Mouse (Mus musculus): ENCODE measurements around the gene Adm. TPM values are rescaled to one million over a fixed set of nuclear protein-coding genes. Genes with fewer than 3 reads are reported as not detected.
A peak's percentile ranks its signal among the peaks of the same experiment; 100 is the strongest.

Adm gene
- polyA plus RNA-seq, 1 experiment from 2014 or later = 10.9 TPM

- H3K4me2 ChIP-seq = no peak overlapping the region
- no peak for ATAC-seq (ENCODE audit: insufficient number of reproducible peaks, low FRiP score)
- H3K27ac ChIP-seq (ENCODE audit: poor library complexity, severe bottlenecking) = no peak overlapping the region
- no peak overlapping the region for H3K9ac ChIP-seq
- H3K9me3 ChIP-seq (replicated peaks) = peaks cover 7% of the 10 kb centered on the region
- no peak overlapping the region for H3K4me3 ChIP-seq
- no peaks in the 10 kb centered on the region for H3K27me3 ChIP-seq (replicated peaks)
- H3K36me3 ChIP-seq = no peaks in the 10 kb centered on the region
- WGBS = 81% methylated on average over 8 of the region's 8 CpGs
- peaks cover 49% of the 10 kb centered on the region for H3K4me1 ChIP-seq (replicated peaks)
Observed at GRCm38 (mm10) chr7:110646611-110647407, 19.3 kb downstream of the Adm start.

GRCm38 (mm10) chr7:110647559-110648454 lies 20.3 kb downstream of the Adm start:
- H3K27me3 ChIP-seq (replicated peaks) = no peaks in the 10 kb centered on the region
- WGBS = 62% methylated on average over 15 of the region's 15 CpGs
- peak overlapping the region; percentile 33; the same call in 1 of the 2 replicates for H3K4me2 ChIP-seq
- H3K9ac ChIP-seq = no peak overlapping the region
- no peak overlapping the region for H3K4me3 ChIP-seq
- no peak overlapping the region for H3K27ac ChIP-seq (ENCODE audit: poor library complexity, severe bottlenecking)
- peaks cover 7% of the 10 kb centered on the region for H3K9me3 ChIP-seq (replicated peaks)
- H3K36me3 ChIP-seq = no peaks in the 10 kb centered on the region
- 0 out of 2 replicates have a peak, but pooled peaks have one; percentile 37 for ATAC-seq (ENCODE audit: insufficient number of reproducible peaks, low FRiP score)
- peaks cover 40% of the 10 kb centered on the region for H3K4me1 ChIP-seq (replicated peaks)

GRCm38 (mm10) chr7:110648455-110649085 lies 21.1 kb downstream of the Adm start:
- H3K4me3 ChIP-seq = no peak overlapping the region
- H3K9ac ChIP-seq = peak overlapping the region; percentile 6; the same call in 1 of the 2 replicates
- no peaks in the 10 kb centered on the region for H3K36me3 ChIP-seq
- H3K27me3 ChIP-seq (replicated peaks) = no peaks in the 10 kb centered on the region
- peak overlapping the region; percentile 33; the same call in 1 of the 2 replicates for H3K4me2 ChIP-seq
- no peak for ATAC-seq (ENCODE audit: insufficient number of reproducible peaks, low FRiP score)
- 0 out of 2 replicates have a peak overlapping the region, but pooled peaks have one; percentile 15 for H3K27ac ChIP-seq (ENCODE audit: poor library complexity, severe bottlenecking)
- peaks cover 7% of the 10 kb centered on the region for H3K9me3 ChIP-seq (replicated peaks)
- 48% methylated on average over 13 of the region's 13 CpGs for WGBS
- H3K4me1 ChIP-seq (replicated peaks) = peaks cover 40% of the 10 kb centered on the region

- Histone ChIP-seq H3K27ac (ENCODE audit: poor library complexity, severe bottlenecking) (no peak overlapping the region), H3K9me3 (replicated peaks) (peaks cover 7% of the 10 kb centered on the region), H3K36me3 (no peaks in the 10 kb centered on the region), H3K4me2 (no peak overlapping the region), H3K4me3 (no peak overlapping the region), H3K4me1 (replicated peaks) (peaks cover 36% of the 10 kb centered on the region), H3K27me3 (replicated peaks) (no peaks in the 10 kb centered on the region), H3K9ac (no peak overlapping the region)
- no peak for ATAC-seq (ENCODE audit: insufficient number of reproducible peaks, low FRiP score)
- WGBS = 87% methylated on average over 6 of the region's 6 CpGs
Observed at GRCm38 (mm10) chr7:110649133-110649987, 21.9 kb downstream of the Adm start.

- no peak overlapping the region for H3K9ac ChIP-seq
- 53% methylated on average over 4 of the region's 4 CpGs for WGBS
- no peak overlapping the region for H3K27ac ChIP-seq (ENCODE audit: poor library complexity, severe bottlenecking)
- no peak overlapping the region for H3K4me2 ChIP-seq
- H3K4me3 ChIP-seq = no peak overlapping the region
- peaks cover 7% of the 10 kb centered on the region for H3K9me3 ChIP-seq (replicated peaks)
- no peaks in the 10 kb centered on the region for H3K36me3 ChIP-seq
- no peak for ATAC-seq (ENCODE audit: insufficient number of reproducible peaks, low FRiP score)
- H3K4me1 ChIP-seq (replicated peaks) = peaks cover 29% of the 10 kb centered on the region
- no peaks in the 10 kb centered on the region for H3K27me3 ChIP-seq (replicated peaks)
Observed at GRCm38 (mm10) chr7:110650491-110650890, 23.0 kb downstream of the Adm start.

- Histone ChIP-seq H3K27me3 (replicated peaks) (no peaks in the 10 kb centered on the region), H3K4me3 (no peak overlapping the region), H3K4me1 (replicated peaks) (peaks cover 29% of the 10 kb centered on the region), H3K36me3 (no peaks in the 10 kb centered on the region), H3K9ac (no peak overlapping the region), H3K4me2 (no peak overlapping the region), H3K27ac (ENCODE audit: poor library complexity, severe bottlenecking) (no peak overlapping the region), H3K9me3 (replicated peaks) (peaks cover 7% of the 10 kb centered on the region)
- WGBS = 64% methylated on average over 6 of the region's 6 CpGs
- ATAC-seq (ENCODE audit: insufficient number of reproducible peaks, low FRiP score) = no peak
Observed at GRCm38 (mm10) chr7:110651091-110651490, 23.6 kb downstream of the Adm start.

GRCm38 (mm10) chr7:110655230-110655629 lies 27.8 kb downstream of the Adm start:
- H3K4me3 ChIP-seq = no peak overlapping the region
- no peaks in the 10 kb centered on the region for H3K27me3 ChIP-seq (replicated peaks)
- H3K4me1 ChIP-seq (replicated peaks) = peaks cover 6% of the 10 kb centered on the region; the same call in 1 of the 2 replicates
- H3K9ac ChIP-seq = no peak overlapping the region
- no peaks in the 10 kb centered on the region for H3K36me3 ChIP-seq
- WGBS = 72% methylated on average over 3 of the region's 3 CpGs
- no peak overlapping the region for H3K27ac ChIP-seq (ENCODE audit: poor library complexity, severe bottlenecking)
- no peaks in the 10 kb centered on the region for H3K9me3 ChIP-seq (replicated peaks)
- no peak overlapping the region for H3K4me2 ChIP-seq
- no peak for ATAC-seq (ENCODE audit: insufficient number of reproducible peaks, low FRiP score)

- ATAC-seq (ENCODE audit: insufficient number of reproducible peaks, low FRiP score) = no peak
- Histone ChIP-seq H3K36me3 (no peaks in the 10 kb centered on the region), H3K4me1 (replicated peaks) (peaks cover 3% of the 10 kb centered on the region; the same call in 1 of the 2 replicates), H3K27ac (ENCODE audit: poor library complexity, severe bottlenecking) (no peak overlapping the region), H3K9ac (no peak overlapping the region), H3K4me2 (no peak overlapping the region), H3K4me3 (no peak overlapping the region), H3K9me3 (replicated peaks) (no peaks in the 10 kb centered on the region), H3K27me3 (replicated peaks) (no peaks in the 10 kb centered on the region)
- WGBS = 40% methylated on average over 6 of the region's 6 CpGs
Observed at GRCm38 (mm10) chr7:110655966-110656365, 28.5 kb downstream of the Adm start.

- Histone ChIP-seq H3K4me2 (no peak overlapping the region), H3K9ac (no peak overlapping the region), H3K27me3 (replicated peaks) (no peaks in the 10 kb centered on the region), H3K4me1 (replicated peaks) (peaks cover 3% of the 10 kb centered on the region; the same call in 1 of the 2 replicates), H3K9me3 (replicated peaks) (no peaks in the 10 kb centered on the region), H3K27ac (ENCODE audit: poor library complexity, severe bottlenecking) (no peak overlapping the region), H3K36me3 (no peaks in the 10 kb centered on the region), H3K4me3 (no peak overlapping the region)
- 50% methylated on average over 3 of the region's 3 CpGs for WGBS
- ATAC-seq (ENCODE audit: insufficient number of reproducible peaks, low FRiP score) = no peak
Observed at GRCm38 (mm10) chr7:110658378-110658928, 31.0 kb downstream of the Adm start.

- ATAC-seq (ENCODE audit: insufficient number of reproducible peaks, low FRiP score) = no peak
- Histone ChIP-seq H3K36me3 (no peaks in the 10 kb centered on the region), H3K4me3 (no peak overlapping the region), H3K9ac (no peak overlapping the region), H3K27me3 (replicated peaks) (no peaks in the 10 kb centered on the region), H3K9me3 (replicated peaks) (no peaks in the 10 kb centered on the region), H3K4me1 (replicated peaks) (peaks cover 12% of the 10 kb centered on the region), H3K27ac (ENCODE audit: poor library complexity, severe bottlenecking) (no peak overlapping the region), H3K4me2 (no peak overlapping the region)
- WGBS = 67% methylated on average over 5 of the region's 5 CpGs
Observed at GRCm38 (mm10) chr7:110666537-110666936, 39.1 kb downstream of the Adm start.
